Mouse (Mus musculus) naive thymus-derived CD4-positive, alpha-beta T cell, adult 5 months (primary cell): Measurements from ENCODE around the gene Uty. TPM values are rescaled to one million over a fixed set of nuclear protein-coding genes. Genes with fewer than 3 reads are reported as not detected.

Experiments used
- polyA plus RNA-seq: library from polyadenylated mRNA; unstranded; fragments of 100-300 nt; shearing (Covaris generic); gene quantifications from one replicate; pipeline ENCODE4 v1.2.1, GENCODE M21; 2017

Gene Uty
- polyA plus RNA-seq = 37.5 TPM

GRCm38 (mm10) chrY:1245426-1245863 is at the start of gene Uty:
Gene Uty, minus strand, starts transcription at chrY:1245759.

DNA sequence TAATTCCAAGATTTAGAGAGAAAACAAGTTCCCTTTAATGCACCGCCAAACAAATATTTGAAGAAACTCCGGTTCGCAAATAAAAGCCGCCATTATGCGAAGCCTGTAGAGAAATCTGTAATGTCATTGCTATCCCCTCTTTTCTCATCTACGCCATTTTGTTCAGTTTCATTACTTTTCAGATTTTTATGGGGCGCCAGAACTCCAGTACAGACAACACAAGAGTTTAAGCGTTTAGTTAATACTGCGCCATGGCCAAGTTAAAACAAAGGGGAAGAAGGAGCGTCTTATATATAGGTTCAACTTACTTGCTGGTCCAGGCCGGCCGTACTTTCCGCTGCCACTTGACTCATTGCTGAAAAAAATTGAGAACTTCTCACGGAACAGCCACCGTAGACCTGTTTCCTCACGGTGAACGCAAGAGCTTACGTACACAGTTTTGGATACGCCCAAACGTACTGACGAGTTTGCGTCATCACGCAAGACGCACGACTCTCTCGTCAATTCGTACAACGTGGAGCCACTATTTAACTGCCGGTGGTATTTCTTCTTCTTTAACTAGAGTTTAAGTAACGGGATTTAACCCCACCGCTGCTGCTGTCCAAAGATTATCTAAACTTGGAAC is 40.7 kb upstream of the Uty start, which contains the start of gene Ddx3y:
Ddx3y (minus strand) TSS at position 459 of the 625 bp plus-strand sequence.

Other genes with a start within 250 kb of the Uty start
- 163 TPM for gene Eif2s3y, start 235.2 kb downstream of the Uty start, polyA plus RNA-seq
- gene Ddx3y, start 40.9 kb upstream of the Uty start, polyA plus RNA-seq = 138 TPM
- 0.05 TPM for gene Usp9y, start 214.0 kb upstream of the Uty start, polyA plus RNA-seq